Mouse (Mus musculus) megakaryocyte, adult 5-6 weeks (primary cell): Measurements from ENCODE around the gene Lrriq4. TPM values are rescaled to one million over a fixed set of nuclear protein-coding genes. Genes with fewer than 3 reads are reported as not detected.
A peak's percentile ranks its signal among the peaks of the same experiment; 100 is the strongest.
"Not testable (repeated sequence)": the region's sequence is repeated elsewhere in the genome, so short reads cannot be mapped to it uniquely, and the experiment has no call there.

Experiments
- ATAC-seq: 2 replicates; pipeline ENCODE4 v1.8.0; 2016; ENCODE audit warnings: mild to moderate bottlenecking, inconsistent platforms; ENCODE audit not compliant: poor library complexity, severe bottlenecking
- total RNA-seq, 2 experiments: library from RNA; stranded (forward) in 1 of 2; stranded (reverse) in 1 of 2; fragments of 153-499, 151-499 nt in 1 of 2; fragments of 221-1000, 200-1000 nt in 1 of 2; gene quantifications; 2 replicates each; pipeline versions ENCODE4 v1.2.3 to v1.2.4; 2015 to 2017

The Lrriq4 gene
- total RNA-seq, 2 experiments from 2014 or later: not detected

DNA sequence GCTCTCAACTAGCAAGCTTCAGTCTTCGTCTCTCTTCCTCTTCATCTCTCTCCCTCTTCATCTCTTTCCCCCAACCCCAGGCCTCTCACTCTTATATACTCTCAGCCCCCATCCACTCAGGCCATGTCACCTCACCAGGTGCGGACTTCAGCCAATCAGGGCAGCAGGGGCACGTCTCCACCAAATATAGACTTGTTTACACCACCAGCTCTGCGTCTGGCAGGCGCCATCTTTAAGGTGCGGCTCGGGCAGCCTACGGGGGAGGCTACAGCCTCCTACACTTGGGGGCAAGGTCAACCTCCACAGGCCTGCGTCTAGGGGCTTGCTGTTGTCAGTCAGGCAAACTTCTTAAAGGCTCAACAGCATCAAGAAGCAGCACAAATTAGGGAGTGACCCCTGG lies 14.2 kb downstream of the Lrriq4 start:
- no peak for ATAC-seq

DNA sequence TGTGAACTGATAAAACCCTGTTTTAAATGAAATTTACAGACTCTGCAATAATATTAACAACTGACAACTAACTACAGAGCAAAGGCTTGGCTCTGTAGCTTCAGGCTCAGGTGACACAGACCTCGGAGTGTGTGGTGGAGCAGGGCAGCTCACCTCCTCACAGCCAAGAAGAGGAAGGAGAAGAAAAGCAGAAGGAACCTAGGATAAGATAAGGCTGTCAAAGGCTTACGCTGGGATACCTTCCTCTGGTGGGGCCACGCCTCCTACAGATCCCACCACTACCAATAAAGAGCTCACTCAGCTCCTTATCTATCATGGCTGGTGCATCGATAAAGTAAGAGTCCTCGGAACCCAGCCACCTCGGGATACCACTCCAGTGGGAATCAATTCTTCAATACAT lies 38.9 kb downstream of the Lrriq4 start:
- peak; percentile 38; the same call in 1 of the 2 replicates for ATAC-seq

DNA sequence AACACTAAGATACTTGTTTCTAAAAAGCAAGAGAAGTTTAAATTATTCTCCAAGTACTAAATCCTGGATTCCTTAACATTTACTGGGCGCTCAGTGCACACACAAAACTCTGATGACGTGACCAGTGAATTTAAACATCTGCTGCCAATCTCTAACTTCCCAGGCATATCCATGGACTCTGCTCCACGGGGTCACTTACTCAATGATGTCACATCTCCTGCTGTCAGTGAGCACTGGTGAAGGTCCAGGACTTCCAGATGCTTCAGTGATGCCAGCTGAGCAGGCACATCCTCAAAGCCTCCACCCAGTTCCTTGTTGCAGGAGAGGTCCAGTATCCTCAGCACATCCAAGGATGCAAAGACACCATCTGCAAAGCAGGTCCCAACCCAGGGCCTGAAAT lies 42.9 kb downstream of the Lrriq4 start:
- ATAC-seq: no peak

DNA sequence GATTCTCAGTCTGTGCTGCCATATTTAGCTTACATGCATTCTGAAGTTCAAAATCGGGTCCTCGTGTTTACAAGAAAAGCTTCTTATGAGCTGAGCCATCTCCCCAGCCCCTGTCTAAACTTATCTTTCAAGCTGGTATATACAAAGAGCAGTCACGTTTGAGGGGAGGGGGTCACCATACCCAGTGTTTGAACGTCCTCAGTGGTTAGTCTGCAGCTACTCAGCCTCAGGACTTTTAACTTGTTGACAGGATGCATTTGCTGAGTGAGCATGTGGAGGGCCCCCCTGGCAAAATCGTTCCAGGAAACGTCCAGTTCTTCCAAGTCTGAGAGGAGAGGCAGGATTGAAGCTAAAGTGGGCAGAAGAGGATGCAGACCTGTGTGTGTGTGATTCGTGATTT lies 46.7 kb downstream of the Lrriq4 start:
- ATAC-seq: no peak

DNA sequence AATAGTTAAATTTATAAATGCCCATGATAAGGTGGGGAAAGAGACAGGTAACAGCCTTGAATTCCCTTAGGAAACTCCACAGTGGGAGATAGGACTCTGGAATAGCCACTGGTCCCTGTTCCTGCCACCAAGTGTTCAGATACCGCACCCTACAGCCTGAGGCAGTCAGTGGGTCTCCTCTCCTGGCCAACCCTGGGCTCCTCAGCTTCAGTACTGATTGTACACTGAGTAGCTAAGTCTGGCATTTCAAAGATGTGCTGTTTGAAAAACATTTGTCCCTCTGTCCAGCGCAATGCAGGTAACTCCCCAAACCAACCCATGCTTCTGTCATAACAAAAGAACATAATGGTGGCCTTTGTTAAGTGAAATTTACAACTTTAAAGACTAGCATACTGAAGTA lies 51.4 kb downstream of the Lrriq4 start:
- ATAC-seq: no peak

DNA sequence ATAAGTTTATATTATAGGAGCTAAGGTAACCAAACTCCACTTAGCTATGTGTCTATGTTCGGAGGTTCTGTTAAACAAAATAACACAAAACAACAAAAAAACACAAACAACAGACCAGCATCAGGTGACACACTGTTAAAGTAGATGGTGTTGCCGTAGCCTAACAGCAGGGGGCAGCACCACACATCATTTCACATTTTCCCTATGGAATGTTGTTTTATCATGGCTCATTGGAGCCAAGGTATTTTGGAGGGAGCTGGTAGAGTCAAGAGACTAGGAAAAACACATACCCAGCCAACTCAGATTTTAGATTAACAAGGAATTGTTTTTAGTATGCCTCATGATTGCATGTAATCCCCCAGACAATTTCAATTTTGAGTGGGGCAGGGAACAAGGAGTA lies 52.0 kb downstream of the Lrriq4 start:
- ATAC-seq: no peak

DNA sequence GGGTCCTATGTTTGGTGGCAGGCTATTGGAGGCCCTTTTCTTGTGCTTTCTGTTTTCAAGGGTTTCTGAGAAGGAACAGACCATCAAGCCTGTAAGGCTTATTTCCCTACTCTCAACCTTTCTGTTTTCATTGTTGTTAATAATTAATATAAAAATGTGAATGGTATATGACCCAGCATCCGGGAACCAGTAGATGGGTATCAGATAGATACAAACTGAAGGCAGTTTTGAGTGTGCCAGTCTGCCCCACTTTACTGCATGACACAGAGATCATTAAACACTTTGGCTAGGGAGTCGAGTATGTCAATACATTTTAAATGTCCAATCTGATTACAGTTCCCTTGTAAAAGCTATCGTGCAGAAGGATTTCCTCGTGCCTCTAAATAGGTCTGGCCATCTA lies 53.6 kb downstream of the Lrriq4 start:
- ATAC-seq: no peak

DNA sequence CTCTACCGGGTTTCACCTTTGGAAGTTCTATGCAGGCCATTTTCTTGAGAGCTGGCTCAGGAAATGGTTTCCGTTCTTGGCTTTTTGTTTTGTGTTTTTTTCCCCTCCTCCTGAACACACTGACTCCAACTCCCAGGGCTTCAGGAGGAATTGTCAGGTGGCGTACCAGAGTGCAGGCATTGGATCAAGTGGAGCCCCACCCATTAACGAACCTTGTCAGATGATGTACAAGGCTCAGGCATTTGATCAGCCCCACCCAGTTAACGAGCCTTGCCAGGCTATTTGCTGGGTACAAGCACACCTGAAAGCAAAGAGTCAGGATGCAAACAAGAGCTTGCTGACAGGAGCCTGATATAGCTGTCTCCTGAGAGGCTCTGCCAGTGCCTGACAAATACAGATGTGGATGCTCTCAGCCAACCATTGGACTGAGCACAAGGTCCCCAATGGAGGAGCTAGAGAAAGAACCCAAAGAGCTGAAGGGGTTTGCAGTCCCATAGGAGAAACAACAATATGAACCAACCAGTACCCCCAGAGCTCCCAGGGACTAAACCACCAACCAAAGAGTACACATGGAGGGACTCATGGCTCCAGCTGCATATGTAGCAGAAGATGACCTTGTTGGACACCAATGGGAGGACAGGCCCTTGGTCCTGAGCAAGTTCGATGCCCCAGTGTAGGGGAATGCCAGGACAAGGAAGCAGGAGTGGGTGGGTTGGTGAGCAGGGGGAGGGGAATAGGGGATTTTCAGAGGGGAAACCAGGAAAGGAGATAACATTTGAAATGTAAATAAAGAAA lies 55.6 kb downstream of the Lrriq4 start, which contains the start of gene Lrrc31:
Lrrc31 (minus strand) TSS at position 133 of the 795 bp plus-strand sequence.
- not testable (repeated sequence) for ATAC-seq

DNA sequence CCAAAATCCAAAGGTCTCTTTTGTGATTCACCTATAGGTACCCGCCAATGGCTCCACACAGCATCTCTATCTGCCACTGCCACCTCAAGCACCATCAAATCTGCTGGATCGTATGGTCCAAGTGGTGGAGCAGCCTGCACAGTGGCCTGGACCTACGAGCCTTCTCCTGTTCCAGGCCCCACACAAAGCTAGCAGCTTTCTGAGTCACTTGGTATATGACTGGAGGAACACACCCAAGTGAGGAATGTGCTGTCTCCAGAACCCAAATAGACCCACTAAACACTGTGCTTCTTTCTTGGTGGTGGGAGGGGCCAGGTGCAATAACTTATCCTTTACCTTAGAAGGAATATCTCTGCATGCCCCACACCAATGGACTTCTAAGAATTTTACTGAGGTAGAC lies 61.7 kb downstream of the Lrriq4 start:
- no peak for ATAC-seq

DNA sequence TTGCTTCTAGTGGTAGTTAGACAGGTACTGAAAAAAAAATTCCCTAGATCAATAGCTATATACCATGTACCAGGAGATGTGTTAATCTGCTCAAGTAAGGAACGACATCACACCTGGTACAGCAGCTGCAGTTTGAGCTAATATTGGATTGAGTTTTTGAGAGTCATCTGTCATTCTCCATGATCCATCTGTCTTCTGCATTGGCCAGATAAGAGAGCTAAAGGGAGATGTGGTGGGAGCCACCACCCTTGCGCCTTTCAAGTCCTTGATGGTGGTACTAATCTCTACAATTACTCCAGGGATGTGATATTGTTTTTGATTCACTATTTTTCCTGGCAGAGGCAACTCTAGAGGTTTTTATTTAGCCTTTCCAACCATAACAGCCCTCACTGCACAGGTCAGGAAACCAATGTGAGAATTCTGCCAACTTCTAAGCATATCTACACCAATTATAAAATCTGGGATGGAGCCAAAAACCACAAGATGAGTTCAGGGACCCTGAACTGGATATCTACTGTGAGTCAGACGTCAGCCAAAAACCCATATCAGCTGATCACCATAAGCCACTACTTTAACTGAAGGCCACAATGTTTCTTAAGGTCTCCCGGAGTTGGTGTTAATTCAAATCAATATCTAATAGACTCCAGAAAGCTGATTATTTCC lies 62.4 kb downstream of the Lrriq4 start:
- no peak for ATAC-seq

DNA sequence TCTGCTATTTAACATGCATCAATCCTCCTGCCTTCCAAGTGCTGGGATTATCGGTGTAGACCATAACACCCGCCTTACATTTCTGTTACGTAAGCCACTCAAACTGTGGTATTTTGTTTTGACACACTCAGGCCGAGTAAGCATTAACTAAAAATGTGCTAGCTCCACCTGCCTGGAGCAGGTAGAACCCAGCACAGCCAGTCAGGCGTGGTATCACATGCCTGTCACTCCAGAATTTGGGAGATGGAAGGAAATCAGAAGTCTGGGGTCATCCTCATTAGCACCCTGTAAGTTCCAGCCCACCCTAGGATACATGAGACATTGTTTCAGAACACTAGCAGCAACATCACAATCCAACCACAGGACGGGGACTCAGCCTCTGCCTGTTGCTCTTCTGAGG lies 65.9 kb downstream of the Lrriq4 start:
- no peak for ATAC-seq

DNA sequence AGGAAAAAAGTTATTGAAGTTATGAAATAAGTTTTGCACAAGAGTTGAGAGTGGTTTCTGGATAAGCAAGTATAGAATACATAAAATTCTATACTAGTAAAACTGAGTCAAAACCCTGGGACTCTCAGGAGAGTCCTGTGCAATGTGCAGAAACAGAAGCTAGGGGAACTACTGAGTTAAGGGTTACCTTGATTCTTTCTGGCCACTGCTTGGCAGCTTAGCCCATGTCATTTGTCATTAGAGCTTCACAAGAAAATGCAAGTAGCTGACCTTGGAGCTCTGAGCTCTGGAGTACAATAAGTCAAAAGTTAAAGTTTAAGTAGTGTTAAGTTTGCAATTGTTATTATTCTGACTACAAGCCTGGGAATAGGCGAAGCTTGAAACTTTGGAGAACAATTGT lies 69.0 kb downstream of the Lrriq4 start:
- ATAC-seq: no peak

DNA sequence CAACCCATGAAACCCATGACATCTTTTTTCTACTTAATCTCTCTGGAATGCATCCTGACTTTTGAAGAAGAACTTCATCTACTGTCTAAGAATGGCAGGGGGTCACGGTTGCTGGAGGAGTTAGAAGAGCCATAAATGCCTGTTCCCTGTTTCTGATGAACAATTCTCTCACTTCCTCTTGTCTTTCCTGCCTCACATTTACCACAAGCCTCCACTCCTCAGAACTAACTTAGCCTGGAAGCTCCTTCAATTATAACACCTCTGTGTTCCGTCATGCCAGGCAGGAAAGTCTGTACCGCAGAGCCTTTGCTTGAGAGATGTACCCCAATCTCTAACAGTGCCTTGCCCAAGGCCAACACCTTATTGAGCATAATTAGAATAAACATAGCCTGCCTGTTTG lies 74.3 kb downstream of the Lrriq4 start:
- ATAC-seq: peak; percentile 68

Other genes with a start within 250 kb of the Lrriq4 start
- 0.07 TPM in 1 of 2 replicates, not detected in the other for gene Mecom, start 96.5 kb upstream of the Lrriq4 start, total RNA-seq (2015)
- gene Mecom, start 96.5 kb upstream of the Lrriq4 start, total RNA-seq (2017): not detected in 2 replicates
- 0.21 TPM in 1 of 2 replicates, not detected in the other for gene Actrt3, start 44.6 kb upstream of the Lrriq4 start, total RNA-seq (2015)
- not detected in 2 replicates for gene Actrt3, start 44.6 kb upstream of the Lrriq4 start, total RNA-seq (2017)
- gene Mynn, start 42.4 kb upstream of the Lrriq4 start, total RNA-seq (2015): 16.1 and 18.7 TPM in 2 replicates
- gene Mynn, start 42.4 kb upstream of the Lrriq4 start, total RNA-seq (2017): 28.2 and 28.4 TPM in 2 replicates
- not detected in 2 replicates for gene Lrrc34, start 3.4 kb downstream of the Lrriq4 start, total RNA-seq (2015)
- gene Lrrc34, start 3.4 kb downstream of the Lrriq4 start, total RNA-seq (2017): 0.08 and 0.26 TPM in 2 replicates
- not detected in 2 replicates for gene Lrrc31, start 55.3 kb downstream of the Lrriq4 start, total RNA-seq (2015)
- gene Lrrc31, start 55.3 kb downstream of the Lrriq4 start, total RNA-seq (2017): not detected in 2 replicates
- not detected in 2 replicates for gene Samd7, start 101.8 kb downstream of the Lrriq4 start, total RNA-seq (2015)
- gene Samd7, start 101.8 kb downstream of the Lrriq4 start, total RNA-seq (2017): not detected in 2 replicates
- gene Sec62, start 148.4 kb downstream of the Lrriq4 start, total RNA-seq (2015): 82.5 and 94.5 TPM in 2 replicates
- 80.5 and 83.7 TPM in 2 replicates for gene Sec62, start 148.4 kb downstream of the Lrriq4 start, total RNA-seq (2017)
- 93.1 and 109 TPM in 2 replicates for gene Gpr160, start 211.4 kb downstream of the Lrriq4 start, total RNA-seq (2015)
- gene Gpr160, start 211.4 kb downstream of the Lrriq4 start, total RNA-seq (2017): 59.0 and 73.8 TPM in 2 replicates